Mouse (Mus musculus) frontal cortex, postnatal 36 days (tissue): ENCODE results near the gene Col9a1.

Experiments
- DNase-seq, 2 experiments: peaks; one replicate each; pipeline ENCODE4 v3.0.0; 2022; ENCODE audit warnings: low spot score in 2 of 2

Col9a1 gene

DNA sequence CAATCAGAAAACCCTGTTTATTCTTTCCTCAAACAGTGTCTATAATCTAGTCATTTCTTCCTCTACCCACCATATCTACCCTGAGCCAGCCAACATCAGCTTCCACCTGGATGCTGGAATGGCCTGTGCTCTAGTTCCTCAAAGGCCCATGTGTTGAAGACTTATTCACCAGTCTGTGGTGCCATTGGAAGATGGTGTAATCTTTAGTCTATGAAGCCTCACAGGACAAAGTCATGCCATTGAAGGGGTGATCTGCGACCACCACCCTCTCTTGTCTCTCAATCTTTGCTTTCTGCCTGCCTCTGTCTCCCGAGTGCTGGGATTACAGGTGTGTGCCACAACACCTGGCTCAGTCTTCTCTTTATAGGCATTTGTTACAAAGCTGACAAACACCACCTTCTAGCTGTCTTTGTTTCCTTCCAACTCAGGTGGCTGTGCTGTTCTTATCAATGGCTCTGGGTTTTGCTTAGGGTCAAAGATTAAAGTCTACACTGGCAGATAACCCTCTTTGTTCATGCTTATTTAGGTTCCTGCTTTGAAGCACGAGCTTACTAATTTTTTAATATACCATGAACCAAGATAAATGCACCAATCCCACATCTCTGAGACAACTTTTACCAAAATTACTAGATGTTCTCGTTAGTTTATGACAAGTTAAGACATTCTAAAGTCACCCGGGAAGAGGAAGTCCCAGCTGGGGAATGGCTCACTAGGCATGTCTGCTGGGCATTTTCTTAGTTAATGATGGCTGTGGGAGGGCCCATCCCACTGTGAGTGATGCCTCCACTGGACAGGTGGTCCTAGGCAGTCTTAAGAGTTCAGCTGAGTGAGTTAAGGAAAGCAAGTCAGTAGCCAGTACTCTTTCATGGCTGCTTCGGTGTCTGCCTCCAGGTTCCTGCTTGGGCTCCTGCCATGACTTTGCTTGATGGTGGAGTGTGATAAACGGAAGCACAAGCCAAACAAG is 117.9 kb downstream of the Col9a1 start:
- no peak for DNase-seq

GRCm38 (mm10) chr1:24300700-24301099 is 123.3 kb downstream of the Col9a1 start:
- DNase-seq: no peak
